Mouse (Mus musculus) forelimb bud, embryonic 11.5 days (tissue): ENCODE measurements around the gene Glb1.
A peak's percentile ranks its signal among the peaks of the same experiment; 100 is the strongest.

ENCODE experiments used
- DNase-seq: peaks from one replicate; pipeline ENCODE4 v3.0.0-alpha.2; 2012; ENCODE audit warnings: low read depth, low spot score

The Glb1 gene

DNA sequence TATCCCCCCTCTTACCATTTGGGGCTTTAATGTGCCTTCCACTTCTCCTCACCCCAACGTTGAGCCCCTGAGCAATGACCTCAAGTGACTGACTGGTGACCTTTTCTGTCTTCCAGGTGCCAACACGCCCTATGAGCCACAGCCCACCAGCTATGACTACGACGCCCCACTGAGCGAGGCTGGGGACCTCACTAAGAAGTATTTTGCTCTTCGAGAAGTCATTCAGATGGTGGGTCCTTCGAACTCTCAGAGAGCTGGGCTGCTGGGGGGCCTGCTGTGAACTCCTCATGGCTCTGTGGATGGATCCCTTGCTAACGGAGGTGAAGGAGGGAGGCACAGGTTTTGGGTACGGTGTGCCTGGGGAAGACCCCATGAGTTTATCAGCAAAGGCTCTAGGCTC is 42.0 kb downstream of the Glb1 start:
- DNase-seq: no peak

DNA sequence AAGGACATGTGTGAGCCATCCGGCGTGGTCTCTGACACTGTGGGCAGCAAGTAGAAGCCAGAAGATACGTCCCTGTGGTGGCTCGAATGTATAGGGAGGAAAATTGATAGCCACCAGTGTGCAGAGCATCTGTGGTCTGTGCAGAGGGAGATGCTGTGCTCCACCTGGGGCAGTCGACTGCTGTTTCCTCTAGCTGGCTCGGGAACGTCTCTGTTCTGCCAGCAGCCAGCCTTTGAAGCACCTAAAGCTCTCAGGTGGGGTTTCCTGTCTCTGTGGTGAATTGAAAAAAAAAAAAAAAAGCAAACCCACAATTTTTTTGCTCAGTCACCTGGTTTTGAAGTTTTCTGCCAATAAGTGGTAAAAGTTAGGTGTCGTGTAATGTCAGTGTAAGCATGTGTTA is 42.5 kb downstream of the Glb1 start:
- DNase-seq: no peak

DNA sequence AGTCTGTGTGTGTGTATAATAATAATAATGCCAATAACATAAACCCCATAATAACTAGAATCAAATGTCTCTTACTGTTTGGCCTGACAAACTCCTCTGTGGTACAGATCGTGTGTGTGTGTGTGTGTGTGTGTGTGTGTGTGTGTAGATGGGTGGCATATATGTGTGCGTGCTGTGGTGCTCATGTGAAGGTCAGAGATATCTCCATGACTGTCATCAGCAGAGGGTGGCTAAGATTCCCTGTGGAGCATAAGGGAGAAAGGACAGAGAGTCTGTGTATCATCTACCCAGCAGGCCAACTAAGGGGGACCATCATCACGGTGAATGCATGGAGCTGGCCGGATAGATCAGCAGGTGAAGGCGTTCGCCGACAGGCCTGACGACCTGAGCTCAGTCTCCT is 46.0 kb downstream of the Glb1 start:
- DNase-seq: no peak

DNA sequence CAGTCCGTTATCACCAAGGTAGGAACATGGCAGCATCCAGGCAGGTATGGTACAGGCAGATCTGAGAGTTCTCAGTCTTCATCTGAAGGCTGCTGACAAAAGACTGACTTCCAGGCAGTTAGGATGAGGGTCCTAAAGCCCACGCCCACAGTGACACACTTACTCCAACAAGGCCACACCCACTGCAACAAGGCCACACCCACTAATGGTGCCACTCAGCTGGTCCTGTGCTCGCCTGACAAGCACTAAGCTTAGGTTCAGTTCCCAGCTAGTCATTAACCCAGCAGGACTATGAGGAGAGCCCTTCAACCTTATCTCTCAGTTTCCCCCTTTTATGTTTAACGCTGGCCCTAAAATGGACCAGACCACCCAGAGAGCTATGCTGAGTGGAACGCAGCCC is 47.8 kb downstream of the Glb1 start:
- no peak for DNase-seq

DNA sequence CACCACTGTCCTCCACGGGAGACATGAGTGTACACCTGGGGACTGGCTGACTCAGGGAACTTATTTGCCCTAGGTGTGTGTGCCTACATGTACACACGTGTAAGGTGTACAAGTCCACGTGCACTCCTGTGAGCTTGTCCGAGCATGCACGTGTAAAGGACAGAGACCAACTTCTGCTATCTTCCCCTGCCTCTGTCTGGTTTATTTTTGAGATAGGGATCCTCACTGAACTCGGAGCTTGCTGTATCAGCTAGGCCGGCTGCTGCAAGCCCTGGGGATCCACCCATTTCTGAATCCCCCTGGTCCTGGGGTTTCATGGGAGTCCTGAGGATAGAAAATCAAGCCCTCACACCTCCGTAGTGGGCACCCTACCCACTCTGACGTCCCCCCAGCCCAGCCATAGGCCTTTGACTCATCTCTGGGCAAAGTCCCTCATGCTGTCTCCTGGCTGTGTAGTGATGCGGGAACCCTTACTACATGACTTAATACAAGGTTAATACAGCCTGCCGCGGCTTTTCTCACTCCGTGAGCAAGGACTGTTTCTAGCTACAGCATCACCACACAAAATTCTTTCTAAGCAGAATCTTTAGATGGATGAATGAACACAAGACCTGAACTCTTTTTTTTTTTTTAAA is 48.4 kb downstream of the Glb1 start:
- no peak for DNase-seq

DNA sequence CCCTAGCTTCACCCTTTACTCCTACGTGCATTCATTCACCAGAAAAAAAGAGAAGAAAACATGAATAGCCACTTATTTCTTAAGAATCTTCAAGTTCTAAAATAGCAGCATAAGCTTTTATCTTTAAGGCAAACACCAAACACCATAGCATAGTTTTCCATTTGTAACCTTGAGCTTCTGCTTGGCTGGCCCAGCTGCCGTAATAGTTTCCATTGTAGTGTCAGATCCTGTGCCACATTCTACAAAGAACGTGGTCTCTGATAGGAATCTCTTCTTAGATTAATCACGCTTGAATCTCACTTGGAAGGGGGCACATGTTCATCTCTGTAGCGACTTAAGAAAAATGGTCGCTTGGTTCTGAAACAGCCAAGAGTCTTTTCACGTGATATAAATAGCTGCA is 50.7 kb downstream of the Glb1 start:
- DNase-seq: no peak

DNA sequence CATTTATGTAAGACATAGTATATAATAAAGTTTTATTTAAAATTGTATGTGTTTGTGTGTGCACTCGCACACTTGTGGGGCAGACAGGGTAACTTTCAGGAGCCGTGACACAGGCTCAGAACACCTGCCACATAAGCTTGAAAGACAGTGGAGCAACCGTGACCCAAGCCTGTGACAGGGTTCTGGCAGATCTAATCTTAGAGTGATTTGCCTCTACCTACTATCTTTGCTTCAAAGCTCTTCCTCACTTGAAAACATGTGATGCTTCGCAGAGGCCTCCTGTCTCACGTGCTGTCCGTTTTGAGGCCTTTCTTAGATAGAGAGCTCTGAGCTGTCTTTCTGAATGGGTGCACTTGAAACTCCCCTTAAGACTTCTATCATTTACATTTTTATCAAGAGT is 51.5 kb downstream of the Glb1 start:
- no peak for DNase-seq

DNA sequence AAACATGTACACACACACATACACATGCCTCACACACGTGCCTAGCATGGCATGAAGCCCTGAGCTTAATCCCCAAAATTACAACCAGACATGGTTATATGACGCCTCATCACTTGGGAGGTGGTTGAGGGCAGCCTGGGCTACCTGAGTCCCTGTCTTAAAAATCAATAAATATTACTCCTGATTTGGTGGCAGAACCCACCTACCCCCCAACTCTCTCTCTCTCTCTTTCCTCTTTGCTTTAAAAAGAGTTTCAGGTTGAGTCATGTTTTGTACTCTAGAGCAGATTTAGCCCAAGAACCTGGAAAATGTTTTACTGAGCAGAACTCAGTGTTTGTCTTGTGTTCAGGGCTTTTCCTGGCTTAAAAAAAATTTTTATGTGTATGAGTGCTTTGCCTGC is 54.5 kb downstream of the Glb1 start:
- no peak for DNase-seq

DNA sequence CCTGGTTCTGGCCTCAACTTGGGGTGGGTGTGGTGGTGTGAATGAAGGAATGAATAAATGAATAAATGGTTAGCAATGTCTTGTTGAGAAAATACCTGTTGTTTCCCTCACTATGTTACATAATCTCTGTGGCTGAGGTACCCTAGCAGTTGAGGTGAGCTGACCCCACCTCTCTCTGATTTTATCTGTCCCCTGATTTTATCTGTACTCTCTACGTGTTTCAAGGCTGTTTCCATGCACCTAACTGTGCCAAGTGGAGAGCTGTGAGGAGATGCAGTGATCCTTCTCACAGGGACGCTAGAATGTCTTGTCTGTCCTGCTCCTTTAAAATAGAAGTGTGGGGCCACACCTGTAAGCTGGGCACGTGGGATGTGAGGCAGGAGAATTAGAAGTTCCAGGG is 57.6 kb downstream of the Glb1 start:
- no peak for DNase-seq

DNA sequence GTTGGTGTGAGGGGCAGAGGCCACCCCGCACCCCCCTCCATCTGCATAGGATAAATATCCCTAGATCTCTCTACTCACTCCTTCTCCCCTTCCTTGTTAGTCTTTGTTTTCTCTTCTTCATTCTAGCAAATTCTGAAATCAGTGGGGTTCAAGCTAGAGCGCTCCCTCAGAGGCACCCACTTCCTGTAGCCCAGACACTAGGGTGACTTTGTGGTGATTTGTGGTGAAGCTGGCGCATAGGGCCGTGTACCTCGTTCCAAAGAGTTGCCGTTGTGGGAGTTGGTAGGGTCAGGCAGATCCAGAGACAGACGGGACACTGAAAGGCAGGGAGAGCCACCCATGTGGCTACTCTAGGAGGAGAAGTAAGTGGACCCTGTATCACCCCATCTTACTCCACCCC is 61.7 kb downstream of the Glb1 start:
- no peak for DNase-seq

DNA sequence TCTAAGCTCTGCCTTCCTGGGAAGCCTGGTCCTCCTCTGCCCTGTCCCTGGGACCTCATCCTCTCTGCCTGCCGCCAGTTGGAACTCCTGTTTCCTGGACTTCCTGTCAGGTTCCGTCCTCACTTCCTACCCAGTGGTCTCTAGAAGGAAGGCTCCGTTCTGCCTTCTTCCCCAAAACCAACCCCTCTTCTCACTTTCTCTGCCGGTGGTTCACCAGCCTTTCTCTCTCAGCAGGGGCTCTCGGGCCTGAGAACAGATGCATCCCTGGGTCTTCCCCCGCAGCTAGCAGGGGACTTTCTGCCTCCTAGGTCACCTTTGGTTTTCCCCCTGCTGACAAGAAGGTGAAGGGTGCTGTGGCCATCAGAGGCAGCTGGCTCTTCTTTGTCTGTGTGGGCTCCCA is 64.6 kb downstream of the Glb1 start:
- DNase-seq: no peak

DNA sequence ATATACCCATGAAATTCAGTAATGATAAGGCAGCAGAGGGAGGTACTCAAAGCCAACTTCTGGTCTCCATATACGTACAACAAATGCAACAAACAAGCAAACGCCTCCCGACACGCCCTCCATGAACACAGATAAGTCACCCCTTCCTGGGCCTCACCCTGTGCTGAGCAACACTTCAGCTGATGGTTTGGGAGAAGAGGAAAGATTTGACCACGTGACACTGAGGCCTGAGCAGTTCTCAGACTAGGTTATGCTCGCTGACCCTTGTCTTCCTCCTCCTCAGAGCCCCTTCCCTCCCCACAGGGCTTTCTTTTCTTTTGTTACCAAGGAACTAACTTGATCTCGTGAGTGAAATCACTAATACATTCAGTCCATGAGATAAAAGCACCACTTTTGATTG is 66.0 kb downstream of the Glb1 start:
- no peak for DNase-seq

DNA sequence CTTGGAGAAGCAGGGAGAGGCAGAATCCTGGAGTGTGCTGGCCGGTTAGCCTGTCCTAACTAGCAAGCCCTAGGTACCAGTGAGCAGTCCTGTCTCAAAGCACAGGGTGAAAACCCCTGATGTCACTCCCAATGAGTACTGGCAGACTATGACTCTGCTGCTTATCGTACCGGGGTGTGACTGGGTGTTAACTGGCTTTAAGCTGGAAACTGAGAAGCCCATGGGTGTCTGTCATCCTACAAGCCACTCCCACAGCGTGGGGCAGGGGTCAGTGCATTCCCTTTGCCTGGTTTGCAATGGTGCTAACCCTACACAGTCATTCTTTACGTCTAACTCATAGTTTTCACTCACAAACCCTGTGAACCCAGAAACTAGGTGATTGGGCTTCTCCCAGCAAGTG is 67.3 kb downstream of the Glb1 start:
- no peak for DNase-seq

DNA sequence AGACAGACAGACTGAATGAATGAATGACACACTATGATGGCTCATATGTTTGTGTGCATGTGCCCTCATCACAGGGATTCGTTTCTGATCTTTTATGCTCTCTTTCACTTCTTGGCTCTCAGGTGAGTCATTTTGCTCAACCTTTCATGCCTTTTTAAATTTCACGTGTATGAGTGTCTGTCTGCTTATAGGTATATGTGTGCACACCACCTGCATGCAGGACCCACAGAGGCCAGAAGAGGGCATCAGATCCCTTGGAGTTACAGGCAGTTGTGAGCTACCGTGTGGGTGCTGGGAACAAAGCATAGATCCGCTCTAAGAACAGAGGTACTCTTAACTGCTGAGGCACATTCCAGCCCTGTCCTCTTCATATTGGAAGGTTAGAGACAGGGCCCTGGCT is 67.8 kb downstream of the Glb1 start:
- DNase-seq: no peak

DNA sequence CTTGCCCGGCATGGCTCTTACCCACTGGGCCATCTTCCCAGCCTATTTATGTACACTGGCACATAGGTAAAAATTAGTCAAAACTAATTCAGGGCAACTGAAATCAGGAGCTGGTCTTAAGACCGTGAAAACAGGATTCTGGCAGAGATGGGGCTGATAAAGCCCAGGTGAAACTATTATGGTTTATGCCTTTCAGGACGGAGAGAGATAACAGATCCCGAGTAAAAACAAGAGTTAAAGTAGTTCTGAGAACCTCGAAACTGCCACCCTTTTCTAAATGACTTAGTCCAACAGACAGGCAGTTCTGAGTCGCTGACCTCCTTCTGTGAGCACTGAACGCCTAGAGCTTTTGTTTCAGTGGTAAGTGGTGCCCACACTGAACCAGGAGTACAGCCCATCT is 71.0 kb downstream of the Glb1 start:
- no peak for DNase-seq

DNA sequence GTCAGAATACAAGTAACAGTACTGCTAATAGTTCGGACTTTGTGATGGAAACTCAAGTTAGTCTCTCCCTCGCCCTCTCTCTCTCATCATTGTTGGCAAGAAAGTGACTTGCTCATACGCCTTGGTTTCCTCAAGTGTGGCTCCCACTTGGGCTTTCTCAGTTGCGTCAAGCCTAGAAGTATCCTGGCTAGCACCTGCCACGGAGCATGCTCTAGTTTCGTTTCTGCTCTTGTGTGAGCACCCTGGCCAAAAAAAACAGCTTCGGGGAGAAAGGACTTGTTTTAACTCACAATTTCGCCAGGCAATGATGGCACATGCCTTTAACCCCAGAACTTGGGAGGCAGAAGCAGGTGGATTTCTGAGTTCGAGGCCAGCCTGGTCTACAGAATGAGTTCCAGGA is 76.1 kb downstream of the Glb1 start:
- DNase-seq: no peak

DNA sequence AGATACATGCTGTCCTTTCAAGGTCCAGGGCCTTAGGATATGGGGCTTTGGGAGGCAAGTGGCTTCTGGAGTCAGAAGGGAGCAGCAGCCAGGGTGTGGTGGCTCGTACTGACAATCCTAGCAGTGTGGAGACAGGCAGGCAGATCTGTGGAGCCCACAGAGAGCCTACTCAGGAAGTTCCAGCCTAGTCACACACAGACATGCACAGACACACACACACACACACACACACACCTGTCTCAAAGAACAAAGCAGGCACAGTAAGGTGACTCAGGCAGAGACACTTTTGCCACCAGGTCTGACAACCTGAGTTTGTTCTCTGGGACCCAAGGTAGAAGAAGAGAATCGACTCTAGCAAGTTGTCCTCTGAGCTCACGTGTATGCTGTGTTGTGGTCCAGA is 80.1 kb downstream of the Glb1 start:
- DNase-seq: no peak

DNA sequence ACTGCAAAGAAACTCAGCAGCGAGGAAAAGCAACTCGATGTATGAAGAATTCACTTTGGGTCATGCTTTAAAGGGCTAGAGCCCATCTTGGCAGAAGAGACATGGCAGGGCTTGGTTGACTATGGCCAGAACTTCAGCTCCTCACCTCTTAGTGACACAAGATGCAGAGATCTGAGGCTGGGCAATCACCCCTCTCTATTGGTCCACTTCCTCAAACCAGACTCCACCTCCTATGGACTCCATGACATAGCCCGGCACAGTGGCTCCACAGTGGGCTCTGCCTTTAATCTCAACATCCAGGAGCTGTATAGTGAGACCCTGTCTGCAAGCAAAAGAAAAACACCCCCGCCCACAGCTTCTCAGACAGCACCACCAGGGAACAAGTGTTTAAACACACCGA is 83.9 kb downstream of the Glb1 start:
- DNase-seq: no peak

DNA sequence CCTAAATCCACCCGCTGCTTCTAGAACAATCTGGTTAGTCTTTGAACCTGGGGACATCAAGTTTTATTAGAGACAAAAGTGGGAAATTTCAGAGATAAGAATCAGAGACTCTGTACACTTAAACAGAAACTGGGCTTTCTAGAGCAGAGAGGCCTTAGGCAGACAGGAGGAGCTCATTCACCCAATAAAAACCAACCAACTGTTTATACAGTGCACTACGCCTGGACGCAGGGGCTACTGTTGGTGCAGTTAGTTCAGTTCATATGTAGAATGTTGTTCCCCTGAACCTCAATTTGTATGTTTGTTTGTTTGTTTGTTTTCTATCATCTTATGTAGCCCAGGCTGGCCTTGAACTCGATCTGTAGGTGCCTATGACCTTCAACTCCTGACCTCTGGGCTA is 85.9 kb downstream of the Glb1 start:
- DNase-seq: no peak

DNA sequence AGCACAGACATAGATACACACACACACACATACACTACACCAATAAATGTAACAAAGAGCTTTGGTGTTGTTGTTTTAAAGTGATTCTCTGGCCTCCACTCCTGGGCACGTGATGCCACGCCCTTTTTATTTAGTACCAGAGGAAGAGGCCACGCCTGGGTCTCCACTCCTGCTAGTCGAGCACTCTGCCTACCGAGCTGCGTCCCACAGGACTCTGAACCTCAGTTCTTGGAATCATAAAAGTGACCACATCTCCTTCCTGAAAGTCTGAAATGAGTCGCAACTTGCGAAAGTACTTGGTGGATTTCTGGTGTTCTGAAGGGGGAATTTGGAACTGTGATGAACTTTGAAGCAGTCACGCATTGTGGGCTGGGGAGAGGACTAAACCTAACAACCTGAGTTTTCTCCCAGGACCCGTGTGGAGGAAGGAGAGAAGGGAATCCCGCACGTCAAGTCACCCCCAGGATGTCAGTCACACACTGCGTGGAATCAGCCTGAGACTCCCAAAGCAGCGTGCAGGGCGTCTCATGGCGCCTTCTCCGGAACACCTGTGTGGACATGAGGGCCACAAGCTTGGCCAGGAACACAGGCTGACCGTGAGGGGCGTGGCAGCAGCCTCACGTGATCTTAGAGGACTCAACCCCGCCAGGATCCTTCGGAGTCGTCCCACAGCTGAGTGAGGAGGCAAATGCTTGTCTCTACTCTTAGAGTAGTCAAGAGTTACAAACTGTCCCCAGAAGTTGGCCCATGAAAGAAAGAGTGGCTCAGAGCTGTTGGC is 86.8 kb downstream of the Glb1 start:
- no peak for DNase-seq

DNA sequence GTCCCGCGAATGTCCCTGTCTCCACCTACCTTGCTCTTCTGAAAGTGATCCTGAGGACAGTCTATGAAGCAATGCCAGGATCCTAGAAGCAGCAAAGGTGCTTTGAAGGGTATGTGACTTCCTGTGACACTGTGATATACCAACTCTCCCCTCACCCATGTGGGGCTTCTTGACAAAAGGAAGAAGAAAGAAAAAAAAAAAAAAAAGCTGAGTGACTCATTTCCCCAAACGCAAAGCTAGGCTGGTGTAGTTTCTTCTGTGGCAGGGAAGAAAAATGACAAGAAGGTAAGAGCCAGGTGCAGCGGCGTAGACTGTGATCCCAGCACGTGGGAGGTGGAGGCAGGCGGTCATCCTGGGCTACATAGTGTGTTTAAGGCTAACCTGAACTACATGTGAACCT is 95.6 kb downstream of the Glb1 start:
- no peak for DNase-seq

DNA sequence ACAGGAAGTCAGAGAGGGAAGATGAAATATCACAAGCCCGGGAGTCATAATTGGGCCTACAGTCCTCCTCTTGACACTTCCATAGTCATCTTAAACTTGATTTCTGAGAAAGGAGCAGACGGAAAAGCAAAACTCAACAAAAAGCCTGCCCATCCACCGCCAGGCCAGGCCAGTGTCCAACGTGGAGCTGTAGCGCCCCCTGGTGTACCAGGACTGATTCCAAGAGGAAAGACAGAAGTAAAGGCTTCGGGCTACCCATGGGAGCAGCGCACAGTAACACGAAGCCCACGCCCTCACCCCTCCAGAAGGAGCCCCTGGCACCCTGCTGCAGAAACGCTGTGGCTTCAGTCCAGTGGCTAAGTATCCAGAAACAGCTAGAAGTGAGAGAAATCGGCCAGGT is 97.3 kb downstream of the Glb1 start:
- DNase-seq: peak; percentile 88

DNA sequence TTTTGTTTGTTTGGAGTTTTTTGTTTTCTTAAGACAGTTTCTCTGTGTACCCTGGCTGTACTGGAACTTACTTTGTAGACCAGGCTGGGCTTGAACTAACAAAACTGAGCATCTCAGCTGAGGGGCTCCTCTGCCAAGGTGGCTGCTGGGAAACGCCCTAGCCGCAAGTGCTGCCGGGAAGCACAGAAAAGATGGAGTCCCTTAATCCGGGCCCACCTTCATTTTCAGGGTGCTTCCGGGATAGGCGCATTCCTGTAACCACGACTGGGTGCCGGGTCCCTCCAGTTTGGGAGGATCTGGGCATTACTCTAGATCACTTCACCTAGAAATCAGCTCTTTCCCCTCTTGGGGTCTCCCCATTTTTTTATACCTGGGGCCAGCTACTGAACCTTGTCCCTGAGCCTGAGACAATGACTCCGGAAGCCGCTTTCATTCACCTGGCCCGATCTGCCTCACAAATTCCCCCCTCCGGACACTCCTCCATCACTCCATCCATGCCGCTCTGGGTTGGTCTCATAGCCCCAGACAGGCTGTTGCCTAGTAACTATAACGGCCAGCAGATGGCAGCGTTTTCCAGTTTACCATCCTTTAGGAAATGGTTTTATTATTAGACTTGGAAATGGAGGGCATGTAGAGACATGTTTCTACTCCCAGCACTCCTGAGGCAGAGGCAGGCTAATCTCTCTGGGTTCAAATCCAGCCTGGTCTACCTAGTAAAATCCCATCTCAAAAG is 99.1 kb downstream of the Glb1 start:
- DNase-seq: peak; percentile 69
